Mouse (Mus musculus) adrenal gland, postnatal 10 days (tissue): ENCODE data around the gene Glyr1. TPM values are rescaled to one million over a fixed set of nuclear protein-coding genes. Genes with fewer than 3 reads are reported as not detected.

Source experiments
- total RNA-seq, 2 experiments: library from RNA; stranded (reverse); gene quantifications; 2 replicates each; pipeline ENCODE4 v1.2.3; 2021

Glyr1 gene
- total RNA-seq, 2 experiments from 2014 or later, result 80.1 to 82.7 TPM

Other genes with a start within 250 kb of the Glyr1 start
- gene 4930562C15Rik, start 214.4 kb downstream of the Glyr1 start, total RNA-seq, result not detected
- gene Ubald1, start 169.5 kb downstream of the Glyr1 start, total RNA-seq, result 10 to 100 TPM; 29.2 to 31.3 TPM
- 100 to 1,000 TPM in 1 of 2 experiments, 10 to 100 TPM in 1; 88.0 to 106 TPM for gene Mgrn1, start 163.6 kb downstream of the Glyr1 start, total RNA-seq
- 10 to 100 TPM; 63.3 to 79.9 TPM for gene Nudt16l1, start 111.1 kb downstream of the Glyr1 start, total RNA-seq
- gene Anks3, start 85.7 kb downstream of the Glyr1 start, total RNA-seq, result 10 to 100 TPM; 30.3 to 41.9 TPM
- not detected for gene Sept12, start 52.0 kb downstream of the Glyr1 start, total RNA-seq
- gene Smim22, start 42.6 kb downstream of the Glyr1 start, total RNA-seq, result 1 to 10 TPM in 1 of 2 experiments, not detected in 1; 1.4 TPM
- gene Rogdi, start 36.3 kb downstream of the Glyr1 start, total RNA-seq, result 10 to 100 TPM; 33.0 to 43.7 TPM
- gene Ubn1, start 194 bp upstream of the Glyr1 start, total RNA-seq, result 10 to 100 TPM; 33.8 to 37.1 TPM
- 1 to 10 TPM; 2.0 to 2.3 TPM for gene Ppl, start 82.6 kb upstream of the Glyr1 start, total RNA-seq
- gene Sec14l5, start 97.2 kb upstream of the Glyr1 start, total RNA-seq, result under 1 TPM; 0.39 to 0.76 TPM
- gene Nagpa, start 154.1 kb upstream of the Glyr1 start, total RNA-seq, result 10 to 100 TPM; 19.3 to 20.2 TPM
- 10 to 100 TPM; 13.5 to 14.8 TPM for gene AU021092, start 172.4 kb upstream of the Glyr1 start, total RNA-seq
- gene Alg1, start 183.8 kb upstream of the Glyr1 start, total RNA-seq, result 10 to 100 TPM; 28.1 to 28.7 TPM
- gene Eef2kmt, start 206.1 kb upstream of the Glyr1 start, total RNA-seq, result 10 to 100 TPM; 30.4 to 36.6 TPM